Mouse (Mus musculus): ENCODE results near the gene Gpr153. TPM values are rescaled to one million over a fixed set of nuclear protein-coding genes. Genes with fewer than 3 reads are reported as not detected.

Gpr153 gene
- total RNA-seq, 1 experiment from 2014 or later, result 0.86 TPM

DNA sequence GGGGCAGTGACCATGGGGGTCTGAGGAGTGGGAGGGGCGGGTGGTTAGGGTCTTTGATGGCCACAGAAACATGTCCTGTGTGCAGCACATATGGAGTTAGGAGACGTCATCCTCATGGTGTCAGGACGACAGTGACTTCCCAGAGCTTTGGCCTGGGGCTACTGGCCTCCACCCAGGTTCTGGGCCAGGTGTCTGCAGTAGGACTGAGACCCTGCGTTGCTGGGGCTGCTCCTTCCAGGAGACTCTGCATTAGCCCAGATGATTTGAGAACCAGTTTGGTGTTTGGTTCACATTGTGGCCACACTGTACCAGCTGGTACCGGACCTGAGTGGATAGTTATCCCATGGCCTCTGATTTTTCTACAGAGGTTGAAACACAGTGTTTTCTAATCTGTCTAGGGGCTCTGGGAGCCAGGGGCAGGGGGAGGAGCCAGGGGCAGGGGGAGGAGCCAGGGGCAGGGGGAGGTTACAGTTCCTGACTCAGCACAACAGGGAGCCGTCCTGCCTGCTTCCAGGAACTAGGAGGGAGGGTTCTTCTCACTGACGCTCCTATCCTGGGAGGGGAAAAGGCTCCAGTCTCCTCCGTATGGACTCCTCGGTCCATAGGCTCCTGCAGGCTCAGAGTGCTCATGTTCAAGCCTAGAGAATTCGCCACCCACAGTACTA, 10.4 kb upstream of the Gpr153 start:
- no peak for ATAC-seq (replicated peaks; ENCODE audit: insufficient number of reproducible peaks, low FRiP score, low TSS enrichment, poor library complexity, severe bottlenecking)

DNA sequence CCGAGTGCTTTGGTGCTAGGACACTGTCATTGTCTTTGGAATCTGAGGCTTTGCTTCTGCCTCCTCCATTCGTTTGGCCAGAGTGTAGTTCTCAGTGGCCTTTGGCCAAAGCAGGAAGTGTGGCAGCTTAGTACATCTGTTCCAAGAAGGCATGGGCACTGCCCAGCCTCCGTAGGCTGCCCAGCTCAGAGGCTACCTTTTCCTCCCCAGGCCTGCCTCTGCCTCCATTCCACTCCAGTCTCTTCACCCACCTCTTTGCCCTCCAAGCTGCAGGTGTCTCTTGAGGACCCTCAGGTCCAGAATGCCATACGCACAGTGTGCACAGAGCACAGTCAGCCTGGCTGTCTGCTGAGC, 9.9 kb upstream of the Gpr153 start:
- no peak for ATAC-seq (replicated peaks; ENCODE audit: insufficient number of reproducible peaks, low FRiP score, low TSS enrichment, poor library complexity, severe bottlenecking)

DNA sequence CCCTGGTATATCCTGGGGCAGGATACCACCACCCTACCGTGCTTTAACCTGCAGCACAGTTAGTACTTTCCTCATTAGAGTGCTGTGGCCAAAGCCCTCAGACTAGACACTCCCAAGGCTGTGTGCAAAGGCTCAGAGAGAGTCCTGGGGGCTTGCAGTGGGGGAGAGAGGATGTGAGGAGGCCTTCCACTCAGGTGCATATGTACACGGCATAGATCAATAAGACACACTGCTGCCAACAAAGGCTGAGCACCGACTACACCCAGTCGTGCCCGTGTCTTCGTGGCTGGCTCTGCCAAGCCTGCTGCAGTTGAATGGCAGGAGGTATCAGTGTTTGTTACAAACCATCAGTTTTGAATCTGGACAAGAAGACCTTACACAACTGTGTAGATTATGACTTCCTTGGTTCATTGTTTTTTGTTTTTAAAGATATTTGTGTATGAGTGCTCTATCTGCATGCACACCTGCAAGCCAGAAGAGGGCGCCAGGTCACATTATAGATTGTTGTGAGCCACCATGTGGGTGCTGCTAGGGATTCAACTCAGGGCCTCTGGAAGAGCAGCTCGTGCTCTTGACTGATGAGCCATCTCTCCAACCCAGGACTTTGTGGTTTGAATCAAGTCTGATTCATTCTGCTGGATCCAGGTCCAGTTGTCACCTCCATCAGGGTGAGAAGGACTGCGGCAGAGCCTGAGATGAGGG, 9.0 kb upstream of the Gpr153 start:
- no peak for ATAC-seq (replicated peaks; ENCODE audit: insufficient number of reproducible peaks, low FRiP score, low TSS enrichment, poor library complexity, severe bottlenecking)

DNA sequence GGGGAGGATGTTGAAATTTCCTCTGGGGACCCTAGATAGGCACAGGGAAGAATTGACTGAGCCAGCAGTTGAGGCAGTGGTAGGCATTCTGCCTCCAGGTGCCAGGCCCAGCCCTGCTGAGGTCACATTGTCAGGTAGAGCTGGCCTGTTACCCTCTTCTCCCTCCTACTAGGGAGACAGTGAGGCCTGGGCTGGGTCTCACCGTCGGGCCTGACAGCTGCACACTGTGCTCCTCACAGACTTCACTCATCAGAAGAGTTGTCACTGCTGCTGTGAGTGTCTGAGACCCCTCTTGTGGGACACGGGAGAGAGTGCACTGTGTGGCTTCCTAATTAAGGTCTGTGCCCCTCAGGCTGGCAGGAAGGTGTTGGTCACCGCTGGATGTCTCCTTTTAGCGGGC, 8.2 kb upstream of the Gpr153 start:
- ATAC-seq (replicated peaks; ENCODE audit: insufficient number of reproducible peaks, low FRiP score, low TSS enrichment, poor library complexity, severe bottlenecking), result no peak

DNA sequence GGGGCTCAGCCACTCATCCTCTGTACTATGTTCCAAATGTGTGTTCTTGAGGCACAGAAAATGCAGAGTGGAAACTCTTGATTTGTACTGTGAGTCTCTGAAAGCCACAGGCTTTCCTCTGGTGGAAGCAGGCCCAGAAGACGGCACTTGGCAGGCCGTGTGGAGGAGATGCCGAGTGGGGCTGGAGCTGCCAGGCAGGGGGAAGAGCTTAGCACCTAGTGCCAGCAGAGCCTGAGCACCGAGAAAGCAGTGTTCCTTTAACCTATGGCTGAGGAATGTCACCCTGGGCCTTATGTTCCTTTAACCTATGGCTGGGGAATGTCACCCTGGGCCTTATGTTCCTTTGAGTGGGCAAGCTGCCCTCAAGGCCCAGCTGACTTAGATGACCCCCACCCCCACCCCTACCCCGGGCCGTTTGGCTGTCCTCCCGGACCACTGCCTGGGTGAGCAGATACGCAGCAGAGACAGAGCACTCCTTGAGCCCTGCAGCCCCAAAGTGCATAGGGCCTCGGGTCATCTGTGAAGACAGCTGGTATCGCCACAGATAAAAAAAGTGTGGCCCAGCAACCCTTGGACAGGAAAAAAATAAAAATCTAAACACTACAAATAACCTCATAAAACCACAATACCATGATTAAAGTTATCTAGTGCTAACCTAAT, 7.7 kb upstream of the Gpr153 start:
- ATAC-seq (replicated peaks; ENCODE audit: insufficient number of reproducible peaks, low FRiP score, low TSS enrichment, poor library complexity, severe bottlenecking), result no peak

DNA sequence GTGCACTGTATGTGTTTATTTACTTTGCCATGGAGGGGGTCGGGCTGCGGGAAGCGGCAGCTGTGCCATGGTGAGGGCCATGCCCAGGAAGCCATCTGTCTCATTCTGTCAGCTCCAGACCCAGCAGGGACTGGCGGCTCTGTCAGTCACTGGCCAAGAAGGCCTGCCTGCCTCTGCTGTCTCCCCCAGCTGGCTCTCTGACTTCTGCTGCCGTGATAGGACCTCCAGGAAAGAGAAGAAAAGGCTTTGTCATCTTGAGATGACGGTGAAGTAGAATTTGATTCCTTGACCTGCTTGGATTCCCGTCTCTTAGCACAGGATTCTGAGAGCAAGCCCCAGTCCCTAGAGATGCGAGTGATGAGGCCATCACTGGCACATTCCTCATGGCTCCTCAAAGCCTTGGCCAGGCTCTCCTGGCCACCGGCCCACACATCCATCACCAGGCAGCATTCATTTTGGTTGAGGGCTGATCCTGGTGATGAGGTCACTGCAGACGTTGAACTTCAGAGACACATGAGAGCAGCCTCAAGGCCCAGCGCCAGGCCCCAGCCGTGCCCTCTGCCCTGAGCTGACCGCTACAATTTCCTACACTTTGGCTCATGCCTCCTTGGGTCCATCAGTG, 6.2 kb upstream of the Gpr153 start:
- no peak for ATAC-seq (replicated peaks; ENCODE audit: insufficient number of reproducible peaks, low FRiP score, low TSS enrichment, poor library complexity, severe bottlenecking)

DNA sequence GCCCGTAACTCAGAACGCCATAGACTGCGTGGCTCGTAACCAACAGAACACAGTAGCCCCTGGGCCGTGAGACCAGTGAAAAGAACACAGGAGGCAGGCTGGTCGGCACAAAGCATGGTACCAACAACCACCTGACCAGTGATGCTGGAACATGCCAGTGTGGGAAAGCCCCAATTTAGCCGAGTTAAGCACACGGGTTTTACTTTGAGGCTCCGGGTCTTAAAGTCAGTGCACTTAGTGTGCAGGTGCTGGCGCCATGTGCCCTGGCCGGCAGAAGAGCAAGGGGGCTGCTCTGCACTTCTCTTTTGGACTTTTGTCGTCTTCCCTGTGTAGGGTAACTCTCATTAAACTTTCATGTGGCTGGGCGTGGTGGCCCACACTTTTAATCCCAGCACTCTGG, 4.1 kb upstream of the Gpr153 start:
- ATAC-seq (replicated peaks; ENCODE audit: insufficient number of reproducible peaks, low FRiP score, low TSS enrichment, poor library complexity, severe bottlenecking), result no peak

DNA sequence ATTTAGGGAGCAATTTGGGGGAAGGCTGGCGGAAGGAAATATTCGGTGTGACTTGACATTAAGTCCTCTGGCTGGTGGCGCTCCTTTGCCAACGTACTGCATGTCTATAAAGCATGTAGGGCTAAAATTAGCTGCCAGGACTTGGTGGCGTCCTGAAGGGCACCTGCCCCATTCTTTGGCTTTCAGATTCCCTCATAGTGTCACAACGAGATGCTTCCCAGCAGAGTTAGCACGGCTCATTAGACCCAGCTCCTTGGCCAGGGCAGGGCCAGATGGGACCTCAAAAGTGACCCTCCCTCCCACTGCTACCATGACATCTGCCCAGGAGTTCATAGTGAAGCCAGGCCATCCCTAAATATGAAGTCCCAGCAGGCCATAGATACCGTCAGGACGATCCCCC, 3.4 kb upstream of the Gpr153 start:
- ATAC-seq (replicated peaks; ENCODE audit: insufficient number of reproducible peaks, low FRiP score, low TSS enrichment, poor library complexity, severe bottlenecking), result no peak

DNA sequence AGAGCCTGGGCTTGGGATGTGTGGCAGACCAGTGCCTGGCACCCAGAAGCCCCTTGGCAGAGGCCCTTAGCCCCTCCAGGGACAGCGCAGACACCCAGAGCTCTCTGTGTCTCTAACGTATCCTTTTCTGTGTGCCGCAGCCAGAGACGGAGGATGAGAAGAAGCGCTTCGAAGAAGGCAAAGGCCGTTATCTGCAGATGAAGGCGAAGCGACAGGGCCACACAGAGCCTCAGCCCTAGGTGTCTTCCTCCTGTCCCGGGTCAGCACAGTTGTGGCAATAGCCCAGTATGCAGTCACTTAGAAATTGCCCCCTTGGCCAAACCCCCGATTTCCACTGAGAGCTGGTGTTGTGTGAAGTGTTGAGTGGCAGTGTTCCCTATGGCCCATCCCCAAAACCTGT, 2.7 kb upstream of the Gpr153 start:
- ATAC-seq (replicated peaks; ENCODE audit: insufficient number of reproducible peaks, low FRiP score, low TSS enrichment, poor library complexity, severe bottlenecking), result no peak

DNA sequence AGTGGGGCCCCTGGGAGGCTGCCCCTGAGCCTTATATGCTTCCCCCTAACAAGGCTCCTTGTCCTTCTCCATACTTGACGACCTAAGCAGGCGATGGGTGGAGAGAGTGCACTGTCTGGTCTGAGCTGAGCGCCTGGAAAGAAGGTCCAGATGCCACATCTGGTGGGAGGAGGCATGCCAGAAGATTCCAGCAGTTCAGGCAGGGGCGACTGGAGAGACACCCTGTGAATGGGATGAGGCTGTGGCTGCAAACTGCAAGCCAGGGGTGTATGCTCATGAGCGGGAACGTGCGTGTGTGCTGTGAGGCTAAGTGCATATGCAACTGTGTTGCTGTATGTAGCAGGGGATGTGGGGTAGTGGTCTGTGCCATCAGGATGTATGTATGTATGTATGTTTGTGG, 2.0 kb upstream of the Gpr153 start:
- no peak for ATAC-seq (replicated peaks; ENCODE audit: insufficient number of reproducible peaks, low FRiP score, low TSS enrichment, poor library complexity, severe bottlenecking)

DNA sequence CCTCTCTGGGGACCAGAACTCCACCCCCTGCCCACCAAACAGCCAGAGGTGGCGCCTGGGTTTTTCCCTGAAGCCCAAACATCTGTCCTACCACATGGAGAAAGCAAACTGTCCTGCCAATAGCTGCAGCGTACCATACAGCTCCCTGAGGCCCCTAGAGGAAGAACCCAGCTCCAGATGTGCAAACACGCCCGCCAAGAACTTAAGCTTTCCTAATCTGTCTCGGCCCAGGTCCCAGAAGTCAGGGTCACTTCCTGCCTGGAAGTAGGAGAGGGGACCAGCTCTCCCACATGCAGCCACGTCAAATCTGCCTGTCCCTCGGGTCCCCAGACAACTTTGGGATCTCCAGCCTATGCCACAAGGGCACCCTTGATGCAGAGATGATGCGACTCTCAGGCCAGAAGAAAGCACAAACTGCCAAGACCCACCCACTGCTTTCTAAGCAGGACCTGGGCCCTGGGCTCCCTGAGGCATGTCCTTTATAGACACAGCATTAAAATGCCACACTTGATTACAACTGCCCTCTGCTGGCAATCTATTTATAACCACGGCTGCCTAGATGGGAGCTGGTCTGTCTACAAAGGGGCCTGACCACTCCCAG, 1.5 kb upstream of the Gpr153 start:
- no peak for ATAC-seq (replicated peaks; ENCODE audit: insufficient number of reproducible peaks, low FRiP score, low TSS enrichment, poor library complexity, severe bottlenecking)

DNA sequence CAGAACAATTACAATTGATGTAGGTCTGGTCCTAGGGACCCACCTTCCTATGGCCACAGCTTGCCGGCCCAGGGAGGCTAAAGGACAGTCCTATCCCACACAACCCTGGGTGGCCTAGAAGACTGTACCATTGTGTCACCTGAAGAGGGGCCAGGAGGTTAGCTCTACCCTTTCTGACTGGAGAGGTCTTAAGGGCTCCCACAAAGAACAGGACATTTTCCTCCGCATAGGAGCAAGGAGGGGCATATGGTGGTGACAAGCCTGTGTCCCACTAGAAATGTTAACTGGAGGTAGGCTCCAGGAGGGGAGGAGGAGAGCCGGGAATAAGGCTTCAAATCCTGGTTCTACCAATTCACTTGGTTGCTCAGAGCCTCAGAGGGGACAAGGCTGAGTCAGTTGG, 841 bp upstream of the Gpr153 start:
- no peak for ATAC-seq (replicated peaks; ENCODE audit: insufficient number of reproducible peaks, low FRiP score, low TSS enrichment, poor library complexity, severe bottlenecking)

DNA sequence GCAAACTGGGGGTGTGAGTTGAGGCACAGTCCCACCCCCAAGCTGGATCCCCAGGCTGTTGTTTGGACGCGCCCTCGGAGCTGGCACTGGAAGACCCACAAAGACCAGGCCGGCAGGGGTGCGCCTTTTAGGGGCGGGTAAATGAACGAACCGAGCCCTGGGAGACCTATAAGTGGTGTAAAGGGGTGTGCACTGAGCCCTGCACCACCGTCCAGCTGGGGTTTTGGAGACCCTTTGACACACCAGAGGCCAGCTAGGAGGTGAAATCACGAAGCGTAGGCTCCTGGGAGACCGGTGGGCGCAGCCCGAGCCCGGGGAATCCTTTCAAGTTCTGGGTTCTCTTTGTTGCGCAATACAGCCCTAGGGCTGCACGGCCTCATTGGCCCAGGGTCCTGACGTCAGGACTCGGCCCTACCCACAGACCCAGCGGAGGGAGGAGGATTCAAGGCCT, 674 bp downstream of the Gpr153 start:
- ATAC-seq (replicated peaks; ENCODE audit: insufficient number of reproducible peaks, low FRiP score, low TSS enrichment, poor library complexity, severe bottlenecking), result no peak

DNA sequence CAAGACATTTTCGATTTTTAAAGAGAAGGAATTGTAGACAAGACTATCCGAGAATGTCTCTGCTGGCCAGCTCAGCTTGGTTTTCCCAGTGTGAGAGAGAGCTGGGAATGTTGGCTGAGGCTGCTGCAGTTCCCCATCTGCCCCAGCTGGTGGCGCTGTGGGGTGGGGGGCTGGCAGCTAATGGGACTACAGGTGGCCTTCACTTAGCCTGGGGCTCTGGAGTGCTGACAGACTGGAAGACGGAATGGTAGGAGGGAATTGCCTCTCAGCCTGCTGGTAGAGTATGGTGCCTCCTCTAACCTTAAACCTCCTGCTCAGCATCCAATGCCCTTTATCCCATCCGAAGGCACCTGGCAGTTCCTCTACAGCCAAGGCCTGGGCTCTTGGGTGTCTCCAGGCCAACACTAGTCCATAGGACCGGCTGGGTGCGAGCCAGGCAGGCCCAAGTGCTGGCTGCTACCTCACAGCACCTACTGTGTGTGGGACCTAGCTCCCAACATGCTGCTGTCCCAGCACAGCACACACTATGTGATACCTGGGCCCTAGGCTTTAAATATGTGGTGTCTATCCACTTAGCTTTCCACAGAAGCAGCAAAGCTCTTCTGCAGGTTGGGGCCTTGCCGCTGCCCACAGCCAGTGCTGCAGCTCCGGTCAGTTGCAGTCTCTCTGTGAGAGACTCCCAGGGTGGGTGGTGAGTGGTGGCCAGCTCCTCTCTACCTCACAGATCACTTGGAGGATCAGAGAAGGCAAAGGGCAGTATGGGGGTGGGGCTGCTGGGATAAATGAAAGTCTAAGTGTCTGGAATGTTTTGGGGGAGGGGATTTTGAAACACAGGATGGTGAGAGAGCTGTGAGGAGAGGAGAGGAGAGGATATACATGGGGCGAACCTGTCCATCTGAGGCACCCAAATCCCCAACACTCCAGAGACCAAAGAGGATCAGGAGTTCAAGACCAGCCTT, 2.6 kb downstream of the Gpr153 start:
- no peak for ATAC-seq (replicated peaks; ENCODE audit: insufficient number of reproducible peaks, low FRiP score, low TSS enrichment, poor library complexity, severe bottlenecking)

DNA sequence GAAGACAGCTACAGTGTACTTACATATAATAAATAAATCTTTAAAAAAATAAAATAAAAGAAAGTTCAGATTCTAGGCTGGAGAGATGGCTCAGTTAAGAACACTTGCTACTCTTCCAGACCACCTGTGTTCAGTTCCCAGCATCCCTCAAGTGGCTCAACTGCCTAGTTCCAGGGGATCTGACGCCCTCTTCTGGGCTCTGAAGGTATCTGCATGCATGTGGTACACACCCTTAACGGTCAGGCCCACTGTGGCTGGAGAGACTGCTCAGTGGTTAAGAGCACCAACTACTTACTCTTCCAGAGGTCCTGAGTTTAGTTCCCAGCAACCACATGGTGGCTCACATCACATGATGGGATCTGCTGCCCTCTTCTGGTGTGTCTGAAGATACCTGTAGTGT, 3.9 kb downstream of the Gpr153 start:
- ATAC-seq (replicated peaks; ENCODE audit: insufficient number of reproducible peaks, low FRiP score, low TSS enrichment, poor library complexity, severe bottlenecking), result no peak

DNA sequence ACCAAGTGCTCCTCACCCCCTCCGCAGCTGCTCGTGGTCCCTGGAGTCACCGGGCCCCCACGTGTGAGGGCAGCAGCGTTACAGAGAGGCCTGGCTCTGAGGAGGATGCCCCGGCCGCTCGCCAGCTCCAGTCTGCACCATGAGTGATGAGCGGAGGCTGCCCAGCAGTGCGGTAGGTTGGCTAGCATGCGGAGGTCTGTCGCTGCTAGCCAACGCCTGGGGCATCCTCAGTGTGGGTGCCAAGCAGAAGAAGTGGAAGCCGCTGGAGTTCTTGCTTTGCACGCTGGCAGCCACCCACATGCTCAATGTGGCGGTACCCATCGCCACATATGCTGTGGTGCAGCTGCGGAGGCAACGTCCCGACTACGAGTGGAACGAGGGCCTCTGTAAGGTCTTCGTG, 5.0 kb downstream of the Gpr153 start:
- no peak for ATAC-seq (replicated peaks; ENCODE audit: insufficient number of reproducible peaks, low FRiP score, low TSS enrichment, poor library complexity, severe bottlenecking)

DNA sequence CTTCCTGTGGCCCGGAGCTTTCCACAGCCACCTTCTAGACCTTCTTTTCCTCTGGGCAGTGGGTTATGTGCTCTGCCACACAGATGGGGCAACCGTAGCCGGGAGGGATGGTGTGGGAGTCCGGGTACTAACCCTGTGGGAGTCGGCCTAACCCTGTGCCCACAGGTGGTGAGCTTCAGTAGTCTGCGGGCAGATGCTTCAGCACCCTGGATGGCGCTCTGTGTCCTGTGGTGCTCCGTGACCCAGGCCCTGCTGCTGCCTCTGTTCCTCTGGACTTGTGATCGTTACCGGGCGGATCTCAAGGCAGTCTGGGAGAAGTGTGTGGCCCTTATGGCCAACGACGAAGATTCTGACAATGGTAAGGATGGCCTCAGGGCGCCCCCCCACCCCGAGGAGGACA, 7.6 kb downstream of the Gpr153 start:
- no peak for ATAC-seq (replicated peaks; ENCODE audit: insufficient number of reproducible peaks, low FRiP score, low TSS enrichment, poor library complexity, severe bottlenecking)

DNA sequence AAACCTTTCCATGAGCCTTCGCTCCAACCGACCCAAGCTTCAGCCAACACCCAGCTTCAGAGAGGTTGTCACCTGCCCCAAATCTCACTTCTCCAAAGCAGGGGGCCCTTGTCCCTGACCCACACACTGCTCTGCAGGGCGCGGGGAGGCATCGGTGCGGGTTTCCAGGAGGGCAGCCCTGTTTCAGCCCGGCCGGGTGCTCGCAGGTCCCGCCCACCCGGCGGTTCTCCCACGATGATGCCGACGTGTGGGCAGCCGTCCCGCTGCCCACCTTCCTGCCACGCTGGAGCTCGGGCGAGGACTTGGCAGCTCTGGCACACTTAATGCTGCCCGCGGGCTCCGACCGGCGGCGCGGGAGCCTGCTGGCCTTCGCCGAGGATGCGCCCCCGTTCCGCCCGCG, 8.7 kb downstream of the Gpr153 start:
- ATAC-seq (replicated peaks; ENCODE audit: insufficient number of reproducible peaks, low FRiP score, low TSS enrichment, poor library complexity, severe bottlenecking), result no peak
